Mouse (Mus musculus) stomach, postnatal 0 days (tissue): ENCODE measurements at regions not wholly inside any gene's neighbourhood (a gene's known extent, or its start where the extent isn't known, plus 50 kb on each side); places are given as distances from the start of the nearest gene placed in this dataset.

Source experiments
- CTCF ChIP-seq: IDR thresholded peaks from 2 replicates; pipeline ENCODE4 v1.5.1; 2016; ENCODE audit warnings: antibody characterized with exemption, low read depth, mild to moderate bottlenecking, moderate library complexity
- EP300 ChIP-seq: optimal IDR thresholded peaks from 2 replicates; pipeline ENCODE3; 2016; ENCODE audit warnings: antibody characterized with exemption

- TF ChIP-seq CTCF, result no peak
- no peak for TF ChIP-seq EP300
Measured at GRCm38 (mm10) chr5:91860489-91860888, 102.4 kb downstream of the Rchy1 start.
